Comparison of ENCODE assay signal across 11 mouse cellular contexts in genomic region chr2:11869983-11870382, GRCm38 (mm10).
DNase-seq lines count a peak whose midpoint lies in the region; ATAC-seq and TF ChIP-seq lines count a peak whose summit lies in the region.
"Had no signal": no experiment of that assay in that cellular context is flagged by ENCODE, and none has a peak within 500 bp of the region (broad histone marks: within the 10 kb centered on the region; RNA-seq: fewer than 3 reads in every experiment).

No protein-coding gene starts in this region.

- TF ChIP-seq RAD21 in CH12.LX (IDR thresholded peaks at IDR 0.05; ENCODE audit: low read depth, low read length), result peak; percentile 67

- in situ Hi-C loops in CH12.LX (cut with MboI; ENCODE audit: low pct_ligation_motif_present, low pct_unique_long_range_greater_than_20kb, low sequenced_read_pairs), result no loop called here

- H3K4me1 ChIP-seq in CH12.LX (ENCODE audit: control insufficient read depth in 1 of 2, insufficient read depth in 2 of 2), result no peaks in the 10 kb centered on the region
- no peaks in the 10 kb centered on the region for H3K4me1 ChIP-seq in neural tube, embryonic 14.5 days (ENCODE audit: control insufficient read depth, insufficient read depth, low read length)
- H3K4me1 ChIP-seq: liver, embryonic 13.5 days; midbrain, embryonic 12.5 days had no signal

- H3K9ac ChIP-seq in CH12.LX (ENCODE audit: insufficient read depth, low read depth), result no peak overlapping the region
- H3K9ac ChIP-seq in neural tube, embryonic 14.5 days (replicated peaks; ENCODE audit: low read depth, low read length), result no peak overlapping the region
- H3K9ac ChIP-seq: liver, embryonic 13.5 days; midbrain, embryonic 12.5 days had no signal

- ATAC-seq in frontal cortex, adult (ENCODE audit: low TSS enrichment), result peak; percentile 73
- 0 out of 2 replicates have a peak, but pooled peaks have one; percentile 49 for ATAC-seq in neural tube, embryonic 14.5 days (ENCODE audit: low read depth)

- no peaks in the 10 kb centered on the region for H3K9me3 ChIP-seq in CH12.LX (replicated peaks; ENCODE audit: low read length)
- no peaks in the 10 kb centered on the region for H3K9me3 ChIP-seq in neural tube, embryonic 14.5 days (ENCODE audit: control insufficient read depth, low read length)
- H3K9me3 ChIP-seq: liver, embryonic 13.5 days had no signal

- H3K27ac ChIP-seq in left cerebral cortex, adult 2 months, result no peak overlapping the region
- H3K27ac ChIP-seq in CH12.LX (ENCODE audit: insufficient read depth, low read depth), result no peak overlapping the region
- no peak overlapping the region for H3K27ac ChIP-seq in neural tube, embryonic 14.5 days (ENCODE audit: low read depth, low read length)
- H3K27ac ChIP-seq: liver, embryonic 13.5 days; midbrain, embryonic 12.5 days had no signal

- H3K4me3 ChIP-seq in left cerebral cortex, adult 2 months, result no peak overlapping the region
- H3K4me3 ChIP-seq in CH12.LX (replicated peaks in 1 of 3; ENCODE audit: low read depth in 2 of 3, low read length in 2 of 3, poor library complexity in 1 of 3), result no peak overlapping the region
- H3K4me3 ChIP-seq in neural tube, embryonic 14.5 days (ENCODE audit: low read depth, low read length), result no peak overlapping the region
- H3K4me3 ChIP-seq: liver, embryonic 13.5 days; midbrain, embryonic 12.5 days had no signal

- H3K36me3 ChIP-seq in CH12.LX (replicated peaks in 1 of 2; ENCODE audit: control insufficient read depth in 1 of 2, insufficient read depth in 1 of 2, low read length in 1 of 2), result no peaks in the 10 kb centered on the region
- no peaks in the 10 kb centered on the region for H3K36me3 ChIP-seq in neural tube, embryonic 14.5 days (ENCODE audit: control insufficient read depth, insufficient read depth, low read length)
- H3K36me3 ChIP-seq: liver, embryonic 13.5 days; midbrain, embryonic 12.5 days had no signal

- dilution Hi-C loops in CH12.LX (cut with MboI; ENCODE audit: extremely low pct_ligation_motif_present, extremely low pct_unique_long_range_greater_than_20kb, low sequenced_read_pairs), result no loop called here

- TF ChIP-seq EP300 in CH12.LX (IDR thresholded peaks at IDR 0.05; ENCODE audit: low read length), result no peak

- no peak for TF ChIP-seq POLR2A in CH12.LX (IDR thresholded peaks at IDR 0.05; ENCODE audit: low read depth, low read length)

- 52% methylated on average over 2 of the region's 2 CpGs for WGBS in neural tube, embryonic 14.5 days

- intact Hi-C loops in left cerebral cortex, adult 2 months (cut with DNase I), result loop anchor here (5.0 kb wide), 1 partner anchor 78 kb away; no protein-coding TSS in a partner anchor
- intact Hi-C loops in left cerebral cortex, postnatal 4 days (cut with DNase I), result no loop called here
- intact Hi-C loops in left cerebral cortex, postnatal 25 days (cut with DNase I), result loop anchor here (5.0 kb wide), 1 partner anchor 73 kb away; no protein-coding TSS in a partner anchor

- no peaks in the 10 kb centered on the region for H3K79me2 ChIP-seq in CH12.LX (replicated peaks; ENCODE audit: control insufficient read depth, extremely low read depth, insufficient read depth, poor library complexity, severe bottlenecking)

- DNase-seq in frontal cortex, postnatal 25 days (ENCODE audit: low spot score in 2 of 2), result no peak
- no peak for DNase-seq in left cerebral cortex, adult 2 months (ENCODE audit: extremely low spot score in 1 of 2, low spot score in 2 of 2)
- DNase-seq in left cerebral cortex, postnatal 4 days, result no peak
- no peak for DNase-seq in CH12.LX (ENCODE audit: extremely low read depth)
- DNase-seq in layer of hippocampus, adult 8-10 months (ENCODE audit: low spot score in 2 of 2), result no peak
- DNase-seq in left cerebral cortex, postnatal 25 days (ENCODE audit: low spot score in 2 of 2), result no peak
- DNase-seq: heart, postnatal 10 days; liver, embryonic 13.5 days had no signal

- peak; percentile 49 for TF ChIP-seq CTCF in left cerebral cortex, adult 2 months (IDR thresholded peaks at IDR 0.05)
- peak in 1 of 2 experiments; percentile 59; a peak in 2 of 4 replicates for TF ChIP-seq CTCF in CH12.LX (conservative IDR thresholded peaks at IDR 0.05 in 1 of 2, IDR thresholded peaks at IDR 0.05 in 1 of 2; ENCODE audit: low read depth in 2 of 2, low read length in 2 of 2)

- H3K27me3 ChIP-seq in CH12.LX (replicated peaks), result no peaks in the 10 kb centered on the region
- no peaks in the 10 kb centered on the region for H3K27me3 ChIP-seq in neural tube, embryonic 14.5 days (ENCODE audit: control insufficient read depth, insufficient read depth, low read length)
- H3K27me3 ChIP-seq: liver, embryonic 13.5 days; midbrain, embryonic 12.5 days had no signal

- no peak overlapping the region for H3K4me2 ChIP-seq in CH12.LX (ENCODE audit: insufficient read depth, low read depth, poor library complexity, severe bottlenecking)
- no peak overlapping the region for H3K4me2 ChIP-seq in neural tube, embryonic 14.5 days (ENCODE audit: low read depth, low read length)
- H3K4me2 ChIP-seq: liver, embryonic 13.5 days; midbrain, embryonic 12.5 days had no signal

TF ChIP-seq in CH12.LX, 34 proteins besides CTCF, POLR2A, EP300 and RAD21:
- TF ChIP-seq USF1 (IDR thresholded peaks at IDR 0.05; ENCODE audit: low read depth, low read length) (no peak), SMC3 (IDR thresholded peaks at IDR 0.05; ENCODE audit: low read depth, low read length) (peak; percentile 40)
